Mouse (Mus musculus) spleen, postnatal 10 days (tissue): ENCODE results near the gene Tex48.
A peak's percentile ranks its signal among the peaks of the same experiment; 100 is the strongest.

Source experiments
- DNase-seq, 2 experiments: peaks; one replicate each; pipeline ENCODE4 v3.0.0; 2021 to 2022; ENCODE audit warnings: low spot score in 2 of 2

Gene Tex48

GRCm38 (mm10) chr4:63622378-63622835 is at the start of gene Tex48:
Tex48 (minus strand) TSS chr4:63622428.
- DNase-seq = peak in 1 of 2 experiments; percentile 63

GRCm38 (mm10) chr4:63668255-63668654 is 46.0 kb upstream of the Tex48 start:
- peak in 1 of 2 experiments; percentile 27 for DNase-seq

DNA sequence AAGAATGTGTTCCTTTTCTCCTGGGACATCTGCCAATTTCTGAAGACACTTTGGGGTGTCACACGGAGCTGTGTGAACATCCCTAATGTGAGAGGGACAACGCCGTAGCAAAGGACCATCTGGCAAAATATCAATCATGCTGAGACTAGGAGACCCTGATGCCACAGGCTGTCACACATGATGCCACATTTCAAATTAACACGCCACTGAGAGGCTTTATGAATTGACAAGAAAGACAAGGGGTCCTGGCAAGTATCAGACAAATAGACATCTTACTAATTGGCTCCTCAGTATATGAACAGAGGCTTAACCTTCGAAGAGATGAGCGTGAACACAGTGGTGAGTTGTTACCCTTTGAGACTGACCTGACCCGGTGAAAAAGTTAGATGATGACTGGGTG is 43.5 kb upstream of the Tex48 start:
- DNase-seq = no peak

DNA sequence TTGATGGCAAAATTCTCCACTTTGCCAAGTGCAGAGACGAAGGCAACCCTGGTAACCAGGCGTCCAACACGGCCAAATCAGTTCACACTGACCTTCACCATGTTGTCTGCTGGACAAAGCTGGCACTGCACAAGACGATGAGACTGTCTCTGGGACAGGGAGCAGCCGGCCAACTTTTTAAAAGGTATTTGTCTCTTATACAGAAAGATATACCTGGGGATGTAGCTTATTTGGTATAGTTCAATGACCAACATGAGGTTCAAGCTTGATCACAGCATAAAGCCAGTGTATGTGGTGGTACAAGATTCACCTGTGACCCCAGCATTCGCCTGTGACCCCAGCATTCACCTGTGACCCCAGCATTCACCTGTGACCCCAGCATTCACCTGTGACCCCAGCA is 41.1 kb upstream of the Tex48 start, which contains the start of gene Gm11214:
Gm11214 (minus strand) TSS at position 101 of the 400 bp plus-strand sequence.
- no peak for DNase-seq

- DNase-seq = no peak
Measured at GRCm38 (mm10) chr4:63661857-63662256, 39.6 kb upstream of the Tex48 start.

DNA sequence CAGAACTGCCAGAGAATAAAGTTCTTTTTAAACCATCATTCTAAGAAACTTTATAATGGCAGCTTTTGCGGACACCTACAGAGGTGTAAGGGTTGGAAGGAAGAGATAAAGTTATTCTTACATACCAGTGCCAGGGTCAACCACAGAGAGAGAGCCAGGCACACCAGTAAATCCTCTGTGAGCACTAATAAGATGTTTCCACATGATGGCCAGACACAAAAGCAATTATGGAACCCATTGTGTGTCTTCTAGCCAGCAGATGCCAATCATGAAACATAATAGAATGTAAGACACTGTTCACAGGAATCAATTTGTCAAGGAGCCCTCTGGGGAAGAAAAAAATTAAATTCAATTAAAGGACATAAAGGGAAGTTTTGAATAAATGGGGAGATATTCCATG is 39.2 kb upstream of the Tex48 start:
- DNase-seq = no peak

GRCm38 (mm10) chr4:63659775-63660174 is 37.5 kb upstream of the Tex48 start:
- no peak for DNase-seq

- DNase-seq = no peak
Measured at GRCm38 (mm10) chr4:63659086-63659485, 36.9 kb upstream of the Tex48 start.

DNA sequence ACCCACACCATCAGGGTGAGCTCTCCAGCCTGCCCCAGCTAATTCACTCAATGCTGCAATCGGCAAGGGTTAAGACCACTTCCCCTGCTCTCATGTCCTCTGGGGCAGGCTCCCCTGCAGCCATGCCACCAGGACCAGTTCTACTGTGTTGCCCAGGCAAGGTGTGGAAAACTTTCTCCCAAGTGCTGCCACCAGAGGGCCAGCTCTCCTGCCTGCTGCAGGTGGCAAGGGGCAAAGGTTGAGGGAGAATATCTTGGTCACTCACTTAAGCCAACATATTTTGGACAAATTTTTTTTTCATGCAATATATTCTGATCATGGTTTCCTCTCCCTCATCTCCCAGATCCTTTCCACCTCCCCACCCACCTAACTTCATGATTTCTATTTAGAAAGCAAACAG is 32.2 kb upstream of the Tex48 start:
- no peak for DNase-seq

- DNase-seq = no peak
Measured at GRCm38 (mm10) chr4:63643956-63644726, 21.9 kb upstream of the Tex48 start.

GRCm38 (mm10) chr4:63639842-63640241 is 17.6 kb upstream of the Tex48 start:
- DNase-seq = no peak

DNA sequence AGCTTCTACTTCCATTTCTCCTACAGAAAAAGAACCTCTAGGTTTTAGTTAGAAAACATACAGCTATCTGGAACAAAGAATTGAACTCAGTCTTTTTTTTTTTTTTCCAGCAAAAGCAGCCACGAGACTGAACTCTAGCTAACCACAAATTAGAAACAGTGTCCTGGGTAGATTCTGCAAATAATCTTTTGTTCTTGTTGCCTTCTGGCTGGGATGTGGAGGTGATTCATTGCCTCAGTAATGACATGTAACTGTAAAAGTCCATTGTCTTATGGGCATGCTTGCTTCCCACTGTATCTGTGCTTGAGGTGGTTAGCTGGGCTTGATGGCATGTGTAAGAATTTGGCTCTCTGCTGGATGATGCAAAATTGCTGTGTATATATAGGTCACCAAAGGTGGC is 16.4 kb upstream of the Tex48 start:
- DNase-seq = no peak

DNA sequence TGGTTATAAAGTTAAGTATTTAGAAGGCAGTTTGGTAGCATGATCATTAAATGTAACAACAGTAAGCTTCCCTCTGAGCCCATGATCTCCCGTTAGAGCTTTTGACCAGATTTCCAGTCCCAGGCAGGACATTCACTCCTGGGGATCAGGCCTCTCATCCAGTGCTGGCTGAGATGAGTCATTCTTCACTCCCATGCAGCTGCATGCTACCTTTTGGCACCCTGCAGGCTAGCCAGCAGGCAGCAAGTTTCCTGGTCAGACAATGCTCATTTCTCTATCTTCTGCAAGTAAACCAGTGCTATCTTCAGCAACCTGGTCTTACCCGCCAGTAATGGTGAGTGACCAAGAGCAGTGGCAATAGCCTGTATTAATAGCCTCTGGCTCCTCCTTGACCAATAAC is 11.0 kb upstream of the Tex48 start:
- DNase-seq = no peak

DNA sequence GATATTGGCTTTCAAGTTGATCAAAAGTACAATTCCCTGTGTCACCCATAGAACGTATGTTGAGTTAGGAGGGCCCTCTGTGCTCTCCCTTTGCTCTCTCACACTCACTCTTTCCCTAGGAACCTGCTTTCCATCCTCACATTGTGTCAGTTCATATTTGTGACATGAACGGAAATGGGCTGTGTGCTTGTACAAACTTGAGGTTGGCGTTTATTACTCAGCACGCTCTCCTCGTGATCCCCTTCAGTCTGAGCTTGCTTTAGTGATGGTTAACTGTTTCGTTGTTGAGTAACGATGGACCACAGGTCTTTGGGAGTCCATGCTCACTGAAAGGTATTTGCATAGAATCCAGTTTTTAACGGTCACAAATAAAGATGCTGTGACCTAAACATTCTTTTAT is 4.9 kb upstream of the Tex48 start:
- no peak for DNase-seq

DNA sequence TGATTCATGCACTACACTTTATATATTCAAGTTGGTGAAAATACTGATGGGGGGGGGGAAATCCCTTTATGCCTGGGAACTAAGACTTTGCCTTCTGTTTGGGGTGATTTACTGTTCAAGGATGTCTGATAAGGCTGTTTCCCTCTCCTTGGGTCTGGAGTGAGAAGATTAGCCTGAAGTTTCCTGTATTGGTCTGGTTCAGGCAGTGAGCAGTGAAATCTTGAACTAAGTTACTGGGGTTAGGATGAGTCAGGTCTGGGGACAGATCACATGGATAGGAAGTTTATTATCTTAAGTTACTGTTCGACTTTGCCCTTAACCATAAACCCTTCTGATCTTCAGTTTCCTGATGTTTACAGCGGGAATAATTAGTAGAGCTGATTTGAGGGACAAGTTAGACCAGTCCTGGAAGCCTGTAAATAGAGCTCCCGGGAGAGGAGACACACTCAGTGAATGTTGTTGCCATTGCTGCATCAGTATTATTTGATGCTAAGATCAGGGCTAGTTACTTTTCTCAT is 3.4 kb upstream of the Tex48 start:
- DNase-seq = no peak

GRCm38 (mm10) chr4:63621861-63622260 is 367 bp downstream of the Tex48 start:
- no peak for DNase-seq

GRCm38 (mm10) chr4:63608391-63608790 is 13.8 kb downstream of the Tex48 start:
- DNase-seq = no peak

- DNase-seq = no peak
Measured at GRCm38 (mm10) chr4:63605968-63606367, 16.3 kb downstream of the Tex48 start.

GRCm38 (mm10) chr4:63605545-63605944 is 16.7 kb downstream of the Tex48 start:
- DNase-seq = no peak

DNA sequence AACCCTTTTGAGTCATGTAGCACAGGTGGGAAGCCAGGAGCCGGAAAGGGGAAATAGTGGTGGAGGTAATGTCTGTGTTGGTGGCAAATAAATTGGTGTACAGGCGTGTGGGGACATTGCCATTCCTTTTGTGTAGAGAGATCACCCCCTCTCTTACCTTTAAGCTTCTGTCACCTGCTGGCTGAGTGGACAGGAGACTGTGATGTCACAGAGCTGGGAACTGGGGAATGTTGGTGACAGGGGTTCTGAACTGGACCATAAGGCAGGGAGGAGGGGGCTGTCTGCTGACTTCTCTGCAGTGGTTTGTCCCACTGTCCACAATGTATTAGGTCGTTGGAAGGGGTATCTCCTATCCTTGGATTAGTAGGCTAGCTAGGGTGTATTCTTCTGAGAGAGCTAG is 17.3 kb downstream of the Tex48 start, which contains the start of gene Gm11213:
Gm11213 (minus strand) TSS at position 317 of the 400 bp plus-strand sequence.
- DNase-seq = no peak

DNA sequence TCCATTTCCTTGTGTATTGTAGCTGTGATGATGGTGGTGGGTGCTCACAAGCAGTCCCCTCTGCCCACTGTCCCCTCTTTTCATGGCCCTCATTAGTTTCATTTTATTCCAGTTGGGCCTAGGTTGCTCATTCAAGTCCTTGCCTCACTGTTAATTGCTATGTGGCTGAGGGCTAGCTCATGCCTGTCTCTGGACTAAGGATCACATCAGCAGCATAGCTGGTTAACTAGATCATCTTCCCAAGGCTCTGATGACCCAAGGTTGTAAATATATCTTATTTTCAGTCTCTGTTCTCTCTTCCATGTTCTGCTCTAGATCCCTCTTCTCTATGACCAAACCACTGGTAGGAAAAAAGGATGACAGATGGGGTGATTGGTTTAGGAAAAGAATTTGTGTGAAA is 21.0 kb downstream of the Tex48 start:
- DNase-seq = no peak

DNA sequence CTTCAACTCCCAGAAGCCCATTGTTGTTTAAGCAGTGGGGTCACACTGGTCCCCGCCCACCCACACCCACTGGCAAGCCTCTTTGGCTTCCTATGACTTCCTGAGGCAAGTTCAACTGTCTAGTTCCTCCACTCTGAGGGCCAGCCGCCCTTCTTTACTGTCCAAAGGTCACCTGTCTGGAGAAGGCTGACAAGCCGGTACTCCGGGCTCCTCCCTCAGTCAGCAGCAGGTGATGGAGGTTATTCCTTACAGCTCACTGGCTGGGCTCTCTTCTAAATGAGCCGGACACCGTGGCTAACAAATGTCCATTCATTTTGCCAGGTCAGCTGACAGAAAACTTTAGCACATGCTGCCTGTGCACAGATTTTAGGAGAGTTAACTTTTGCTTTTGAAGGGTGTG is 21.4 kb downstream of the Tex48 start:
- DNase-seq = no peak

GRCm38 (mm10) chr4:63596010-63596409 is 26.2 kb downstream of the Tex48 start:
- DNase-seq = no peak
